Mouse (Mus musculus) embryonic facial prominence, embryonic 14.5 days (tissue): ENCODE results near the gene Nacc1. TPM values are rescaled to one million over a fixed set of nuclear protein-coding genes. Genes with fewer than 3 reads are reported as not detected.

Experiments used
- ATAC-seq: fragments of 200-750 bp; cut with Nextera tagmentation; 2 replicates; pipeline ENCODE4 v1.8.0; 2017; ENCODE audit warnings: low read depth, moderate number of reproducible peaks, moderate TSS enrichment
- DNase-seq: peaks from one replicate; pipeline ENCODE4 v3.0.0-alpha.2; 2015; ENCODE audit warnings: low spot score
- H3K27ac ChIP-seq: fragments of 300-500 bp; sonication (generic); replicated peaks from 2 replicates; pipeline ENCODE4 v1.5.1; 2014; ENCODE audit warnings: low read depth, mild to moderate bottlenecking, low read length, moderate library complexity
- H3K27me3 ChIP-seq: fragments of 300-500 bp; sonication (generic); replicated peaks from 2 replicates; pipeline ENCODE4 v1.6.1; 2014; ENCODE audit warnings: low read length; ENCODE audit not compliant: control insufficient read depth, insufficient read depth
- H3K36me3 ChIP-seq: fragments of 300-500 bp; sonication (generic); 2 replicates; pipeline ENCODE4 v1.6.1; 2014; ENCODE audit warnings: low read length, mixed read lengths; ENCODE audit not compliant: control insufficient read depth, insufficient read depth
- H3K4me1 ChIP-seq: fragments of 300-500 bp; sonication (generic); 2 replicates; pipeline ENCODE4 v1.6.1; 2014; ENCODE audit warnings: antibody characterized with exemption, low read length; ENCODE audit not compliant: control insufficient read depth, insufficient read depth
- H3K4me2 ChIP-seq: fragments of 300-500 bp; sonication (generic); 2 replicates; pipeline ENCODE4 v1.6.1; 2014; ENCODE audit warnings: low read depth, mild to moderate bottlenecking, low read length, moderate library complexity, mixed read lengths
- H3K4me3 ChIP-seq: fragments of 300-500 bp; sonication (generic); 2 replicates; pipeline ENCODE4 v1.5.1; 2014; ENCODE audit warnings: low read depth, mild to moderate bottlenecking, low read length
- H3K9ac ChIP-seq: fragments of 300-500 bp; sonication (generic); 2 replicates; pipeline ENCODE4 v1.6.1; 2014; ENCODE audit warnings: low read depth, mild to moderate bottlenecking, low read length, moderate library complexity, mixed read lengths
- H3K9me3 ChIP-seq: fragments of 300-500 bp; sonication (generic); 2 replicates; pipeline ENCODE4 v1.6.1; 2016; ENCODE audit warnings: low read length; ENCODE audit not compliant: control insufficient read depth
- WGBS: fragments of 180-500 bp; shearing (Covaris S2); extraction: QIAGEN DNeasy Blood & Tissue Kit; methylation state at CpG from one replicate; pipeline ENCODE4 v1.1.7; 2014; 5-methylcytosine and 5-hydroxymethylcytosine counted together
- polyA plus RNA-seq: library from polyadenylated mRNA; unstranded; fragments of >200 nt; fragmentation: Nextera tagmentation; extraction: Ambion mirVana; gene quantifications from 2 replicates; pipeline ENCODE4 v1.2.1, GENCODE M21; 2014

Nacc1 gene
- polyA plus RNA-seq, 1 experiment from 2014 or later = 19.7 TPM

GRCm38 (mm10) chr8:84705960-84706359 is 18.3 kb upstream of the Nacc1 start:
- H3K9ac ChIP-seq = 0 out of 2 replicates have a peak overlapping the region, but pooled peaks have one; percentile 54
- H3K4me1 ChIP-seq = peaks cover 41% of the 10 kb centered on the region
- DNase-seq (no peak), ATAC-seq (no peak)
- H3K27me3 ChIP-seq = peaks cover 71% of the 10 kb centered on the region
- 18% methylated on average over 12 of the region's 12 CpGs for WGBS
- H3K9me3 ChIP-seq = no peaks in the 10 kb centered on the region
- H3K4me2 ChIP-seq = peak overlapping the region; percentile 43
- peaks cover 30% of the 10 kb centered on the region for H3K36me3 ChIP-seq
- no peak overlapping the region for H3K27ac ChIP-seq
- 0 out of 2 replicates have a peak overlapping the region, but pooled peaks have one; percentile 24 for H3K4me3 ChIP-seq

DNA sequence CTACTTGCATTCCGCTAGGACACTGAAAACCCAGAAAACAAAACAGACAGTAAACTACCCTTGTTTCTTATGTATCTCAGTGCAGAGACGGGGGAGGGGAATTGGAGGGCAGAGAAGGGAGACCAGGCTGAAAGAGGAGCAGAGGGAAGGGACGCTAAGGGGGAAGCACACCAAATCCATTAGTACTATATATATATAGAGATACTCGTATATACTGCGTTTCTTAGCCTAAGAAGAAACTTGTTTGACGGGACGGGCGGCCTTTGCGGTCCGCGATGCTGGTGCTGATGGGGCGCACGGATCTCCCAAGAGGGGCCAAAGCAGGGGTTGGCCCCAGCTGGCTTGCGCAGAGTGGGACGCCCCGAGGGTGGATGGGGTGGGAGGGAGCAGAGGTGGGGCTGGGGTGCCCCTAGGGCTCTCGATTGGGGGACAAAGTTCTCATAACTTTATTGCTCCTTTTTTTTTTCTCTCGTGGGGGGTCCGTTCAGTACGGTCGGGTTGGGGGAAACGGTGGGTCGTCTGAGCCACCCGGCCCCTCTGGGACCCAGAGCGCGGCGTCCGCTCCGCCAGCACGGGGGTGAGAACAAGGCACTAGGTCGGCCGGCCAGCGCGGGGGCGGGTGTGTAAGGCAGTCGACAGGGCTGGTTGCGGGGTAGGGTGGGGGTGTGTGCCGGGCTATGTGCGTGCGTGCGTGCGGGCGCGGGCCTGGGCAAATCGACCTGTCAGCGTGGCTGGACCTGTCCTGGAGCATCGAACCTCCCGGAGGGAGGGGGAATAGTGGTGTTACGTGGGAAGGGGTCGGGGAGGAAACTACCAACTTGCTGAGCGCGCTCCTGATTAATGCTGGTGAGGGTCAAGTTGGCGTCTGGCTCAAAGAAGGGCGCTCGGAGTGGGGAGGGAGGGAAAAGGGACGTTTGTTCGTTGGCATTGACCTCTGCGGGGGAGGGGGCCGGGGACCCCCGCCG is 17.5 kb upstream of the Nacc1 start:
- Histone ChIP-seq H3K4me3 (peak overlapping the region; percentile 24), H3K9ac (peak overlapping the region; percentile 54; the same call in 1 of the 2 replicates), H3K36me3 (peaks cover 27% of the 10 kb centered on the region), H3K27ac (0 out of 2 replicates have a peak overlapping the region, but pooled peaks have one; percentile 15), H3K27me3 (peaks cover 71% of the 10 kb centered on the region), H3K4me1 (peaks cover 41% of the 10 kb centered on the region), H3K4me2 (peak overlapping the region; percentile 43), H3K9me3 (no peaks in the 10 kb centered on the region)
- ATAC-seq (no peak), DNase-seq (peak; percentile 39)
- WGBS = 9% methylated on average over 54 of the region's 61 CpGs

DNA sequence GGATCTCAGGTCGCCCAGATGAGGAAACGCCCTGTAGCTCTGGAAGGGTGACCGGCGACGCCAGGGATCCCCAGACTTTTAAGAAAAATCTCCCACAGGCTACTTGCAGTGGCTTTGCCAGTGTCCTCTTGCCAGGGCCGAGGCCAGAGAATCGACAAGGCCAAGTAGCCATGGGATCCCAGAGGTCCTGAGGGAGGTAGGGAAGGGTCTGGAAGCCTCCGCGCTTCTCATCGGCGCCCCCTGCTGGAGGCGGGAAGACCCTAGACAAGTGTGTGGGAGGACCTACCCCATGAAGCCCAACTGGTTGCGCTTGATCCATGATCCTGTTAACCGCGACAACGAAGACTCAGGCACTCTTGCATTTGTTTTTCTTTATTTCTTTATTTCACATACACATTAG is 16.7 kb upstream of the Nacc1 start:
- H3K4me3 ChIP-seq = peak overlapping the region; percentile 18; the same call in 1 of the 2 replicates
- WGBS = 6% methylated on average over 16 of the region's 16 CpGs
- peaks cover 37% of the 10 kb centered on the region for H3K4me1 ChIP-seq
- peaks cover 71% of the 10 kb centered on the region for H3K27me3 ChIP-seq
- H3K9ac ChIP-seq = no peak overlapping the region
- H3K9me3 ChIP-seq = no peaks in the 10 kb centered on the region
- H3K4me2 ChIP-seq = peak overlapping the region; percentile 43
- peaks cover 30% of the 10 kb centered on the region for H3K36me3 ChIP-seq
- H3K27ac ChIP-seq = 0 out of 2 replicates have a peak overlapping the region, but pooled peaks have one; percentile 1
- peak; percentile 44; the same call in 1 of the 2 replicates for ATAC-seq
- DNase-seq = peak; percentile 82

- 15% methylated on average over 30 of the region's 38 CpGs for WGBS
- no peak for DNase-seq
- no peaks in the 10 kb centered on the region for H3K9me3 ChIP-seq
- peaks cover 33% of the 10 kb centered on the region for H3K36me3 ChIP-seq
- H3K4me1 ChIP-seq = peaks cover 30% of the 10 kb centered on the region
- H3K27me3 ChIP-seq = peaks cover 69% of the 10 kb centered on the region
- peak overlapping the region; percentile 18 for H3K4me3 ChIP-seq
- peak overlapping the region; percentile 33; the same call in 1 of the 2 replicates for H3K4me2 ChIP-seq
- H3K27ac ChIP-seq = 0 out of 2 replicates have a peak overlapping the region, but pooled peaks have one; percentile 1
- ATAC-seq = no peak
- peak overlapping the region; percentile 30; the same call in 1 of the 2 replicates for H3K9ac ChIP-seq
Measured at GRCm38 (mm10) chr8:84703466-84704249, 16.0 kb upstream of the Nacc1 start.

GRCm38 (mm10) chr8:84702963-84703465 is 15.4 kb upstream of the Nacc1 start:
- Histone ChIP-seq H3K4me3 (no peak overlapping the region), H3K4me2 (peak overlapping the region; percentile 16; the same call in 1 of the 2 replicates), H3K27me3 (peaks cover 63% of the 10 kb centered on the region), H3K9me3 (no peaks in the 10 kb centered on the region), H3K9ac (no peak overlapping the region), H3K4me1 (peaks cover 27% of the 10 kb centered on the region), H3K27ac (no peak overlapping the region), H3K36me3 (peaks cover 34% of the 10 kb centered on the region)
- no peak for DNase-seq
- no peak for ATAC-seq
- WGBS = 88% methylated on average over 6 of the region's 6 CpGs

DNA sequence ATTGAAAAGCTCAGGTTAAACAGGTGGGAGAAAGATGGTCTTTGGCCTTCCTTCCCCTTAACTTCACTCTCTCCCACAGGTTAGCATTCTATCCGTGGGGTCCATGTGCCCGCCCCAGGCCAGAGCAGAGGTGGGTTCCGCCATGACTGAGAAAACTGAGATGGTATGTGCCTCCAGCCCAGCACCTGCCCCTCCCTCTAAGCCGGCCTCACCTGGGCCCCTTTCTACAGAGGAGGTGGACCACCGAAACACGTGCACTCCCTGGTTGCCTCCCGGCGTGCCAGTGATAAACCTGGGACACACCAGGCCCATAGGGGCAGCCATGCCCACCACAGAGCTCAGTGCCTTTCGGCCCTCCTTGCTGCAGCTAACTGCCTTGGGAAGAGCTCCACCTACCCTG is 14.9 kb upstream of the Nacc1 start:
- no peaks in the 10 kb centered on the region for H3K9me3 ChIP-seq
- H3K4me3 ChIP-seq = 0 out of 2 replicates have a peak overlapping the region, but pooled peaks have one; percentile 22
- H3K4me2 ChIP-seq = peak overlapping the region; percentile 16; the same call in 1 of the 2 replicates
- no peak overlapping the region for H3K9ac ChIP-seq
- H3K4me1 ChIP-seq = peaks cover 22% of the 10 kb centered on the region
- peaks cover 59% of the 10 kb centered on the region for H3K27me3 ChIP-seq
- ATAC-seq (no peak), DNase-seq (no peak)
- H3K27ac ChIP-seq = no peak overlapping the region
- peaks cover 34% of the 10 kb centered on the region for H3K36me3 ChIP-seq
- WGBS = 78% methylated on average over 9 of the region's 9 CpGs

DNA sequence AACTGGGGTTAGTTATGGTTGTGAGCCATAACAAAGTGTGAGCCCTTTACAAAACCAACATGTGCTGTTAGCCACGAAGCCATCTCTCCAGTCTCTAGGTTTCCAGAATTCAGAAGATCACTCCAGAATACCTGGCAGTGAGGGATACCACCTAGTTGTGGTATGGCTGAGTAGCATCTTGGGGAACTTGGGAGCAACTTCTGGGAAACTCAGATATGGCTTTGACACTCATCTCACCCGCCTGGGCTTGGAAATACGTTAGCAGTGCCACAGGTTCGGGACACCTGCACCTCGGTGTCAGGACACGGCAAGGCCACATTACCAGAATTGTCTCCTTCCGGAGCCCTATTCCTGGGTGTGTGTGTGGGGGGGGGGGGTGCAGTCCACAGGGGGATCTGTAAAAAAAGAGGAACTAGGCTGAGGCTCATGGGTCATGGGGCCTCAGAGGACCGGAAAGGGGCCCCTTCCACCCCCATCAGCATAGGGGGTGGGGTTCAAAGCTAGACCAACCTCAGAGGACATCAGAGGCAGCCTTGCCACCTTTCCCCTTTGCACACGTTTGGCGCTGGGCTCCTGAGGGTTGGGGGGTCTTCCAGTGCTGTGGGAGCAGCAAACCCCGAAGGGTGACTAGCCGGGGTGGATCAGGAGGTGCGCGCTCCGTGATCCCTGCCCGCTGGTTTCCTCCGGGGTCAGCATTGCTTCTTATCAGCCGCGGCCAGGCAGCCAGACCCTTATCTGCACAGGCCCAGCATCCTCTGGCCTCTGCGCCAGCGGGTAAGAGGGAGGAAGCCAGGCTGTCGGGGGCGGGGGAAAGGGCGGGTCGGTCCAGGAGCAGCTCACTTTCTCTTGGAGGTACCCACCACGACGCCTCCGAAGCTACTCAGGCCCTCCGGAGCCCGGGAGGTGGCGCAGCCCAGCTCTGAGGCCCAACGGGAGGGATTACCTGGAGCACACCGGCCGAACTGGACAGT is 13.6 kb upstream of the Nacc1 start, which contains the start of gene Lyl1:
TSS of gene Lyl1 (plus strand) at position 517 of the 971 bp plus-strand sequence.
- peak within 1 kb of the TSS; percentile 16; the same call in 1 of the 2 replicates for H3K4me2 ChIP-seq
- H3K4me1 ChIP-seq = peaks cover 10% of the 10 kb centered on the region
- peaks cover 39% of the 10 kb centered on the region for H3K36me3 ChIP-seq
- H3K4me3 ChIP-seq = peak within 1 kb of the TSS; percentile 22
- 0 out of 2 replicates have a peak, but pooled peaks have one; percentile 13 for ATAC-seq
- H3K27ac ChIP-seq = peak within 1 kb of the TSS; percentile 29; the same call in 1 of the 2 replicates
- WGBS = 15% methylated on average over 26 of the region's 34 CpGs
- H3K27me3 ChIP-seq = peaks cover 45% of the 10 kb centered on the region
- no peak for DNase-seq
- 0 out of 2 replicates have a peak within 1 kb of the TSS, but pooled peaks have one; percentile 34 for H3K9ac ChIP-seq
- no peaks in the 10 kb centered on the region for H3K9me3 ChIP-seq
